Mouse (Mus musculus): Measurements from ENCODE around the gene Tescl. TPM values are rescaled to one million over a fixed set of nuclear protein-coding genes. Genes with fewer than 3 reads are reported as not detected.

Tescl gene
- not detected for total RNA-seq (2021)

GRCm38 (mm10) chr7:24333304-24333986, at the start of gene Tescl:
Tescl (minus strand) TSS chr7:24333936.
- peak in 1 of 2 experiments; percentile 37 for DNase-seq (ENCODE audit: extremely low spot score in 1 of 2, low spot score in 2 of 2)
- intact Hi-C loops (cut with DNase I): loop anchor here (10.0 kb wide), 1 partner anchor 141 kb away; no protein-coding TSS in a partner anchor

- DNase-seq (ENCODE audit: extremely low spot score in 1 of 2, low spot score in 2 of 2): no peak
- intact Hi-C loops (cut with DNase I): loop anchor here (5.0 kb wide), 1 partner anchor 41 kb away; no protein-coding TSS in a partner anchor
Observed at GRCm38 (mm10) chr7:24382730-24383372, 49.1 kb upstream of the Tescl start.

GRCm38 (mm10) chr7:24380370-24380769, 46.6 kb upstream of the Tescl start:
- no peak for DNase-seq (ENCODE audit: extremely low spot score in 1 of 2, low spot score in 2 of 2)
- intact Hi-C loops (cut with DNase I): loop anchor here (5.0 kb wide), 1 partner anchor 38 kb away; no protein-coding TSS in a partner anchor

- intact Hi-C loops (cut with DNase I): loop anchor here (5.0 kb wide), 1 partner anchor 38 kb away; no protein-coding TSS in a partner anchor
Observed at GRCm38 (mm10) chr7:24379934-24380333, 46.2 kb upstream of the Tescl start.

GRCm38 (mm10) chr7:24378049-24378701, 44.4 kb upstream of the Tescl start:
- intact Hi-C loops (cut with DNase I): no loop called here
- no peak for DNase-seq (ENCODE audit: extremely low spot score in 1 of 2, low spot score in 2 of 2)

More at GRCm38 (mm10) chr7:24379934-24380333, 46.2 kb upstream of the Tescl start:
- no peak for DNase-seq (ENCODE audit: extremely low spot score in 1 of 2, low spot score in 2 of 2)

- peak in 1 of 2 experiments; percentile 59 for DNase-seq (ENCODE audit: extremely low spot score in 1 of 2, low spot score in 2 of 2)
- intact Hi-C loops (cut with DNase I): no loop called here
Observed at GRCm38 (mm10) chr7:24377091-24377865, 43.5 kb upstream of the Tescl start.

GRCm38 (mm10) chr7:24376456-24376855, 42.7 kb upstream of the Tescl start:
- intact Hi-C loops (cut with DNase I): no loop called here
- no peak for DNase-seq (ENCODE audit: extremely low spot score in 1 of 2, low spot score in 2 of 2)

- DNase-seq (ENCODE audit: extremely low spot score in 1 of 2, low spot score in 2 of 2): peak; percentile 39 to 81
- intact Hi-C loops (cut with DNase I): no loop called here
Observed at GRCm38 (mm10) chr7:24373538-24374379, 40.0 kb upstream of the Tescl start.

- intact Hi-C loops (cut with DNase I): no loop called here
- DNase-seq (ENCODE audit: extremely low spot score in 1 of 2, low spot score in 2 of 2): no peak
Observed at GRCm38 (mm10) chr7:24372786-24373185, 39.0 kb upstream of the Tescl start.

- intact Hi-C loops (cut with DNase I): no loop called here
- DNase-seq (ENCODE audit: extremely low spot score in 1 of 2, low spot score in 2 of 2): no peak
Observed at GRCm38 (mm10) chr7:24372300-24372699, 38.6 kb upstream of the Tescl start.

- intact Hi-C loops (cut with DNase I): no loop called here
- DNase-seq (ENCODE audit: extremely low spot score in 1 of 2, low spot score in 2 of 2): no peak
Observed at GRCm38 (mm10) chr7:24371809-24372145, 38.0 kb upstream of the Tescl start.

GRCm38 (mm10) chr7:24371012-24371808, 37.5 kb upstream of the Tescl start:
- intact Hi-C loops (cut with DNase I): no loop called here
- no peak for DNase-seq (ENCODE audit: extremely low spot score in 1 of 2, low spot score in 2 of 2)

- DNase-seq (ENCODE audit: extremely low spot score in 1 of 2, low spot score in 2 of 2): no peak
- intact Hi-C loops (cut with DNase I): no loop called here
Observed at GRCm38 (mm10) chr7:24369731-24370541, 36.2 kb upstream of the Tescl start, which contains the start of gene Kcnn4. Kcnn4 (plus strand) TSS chr7:24370263.

GRCm38 (mm10) chr7:24368946-24369345, 35.2 kb upstream of the Tescl start:
- no peak for DNase-seq (ENCODE audit: extremely low spot score in 1 of 2, low spot score in 2 of 2)
- intact Hi-C loops (cut with DNase I): no loop called here

- intact Hi-C loops (cut with DNase I): no loop called here
- DNase-seq (ENCODE audit: extremely low spot score in 1 of 2, low spot score in 2 of 2): no peak
Observed at GRCm38 (mm10) chr7:24368226-24368625, 34.5 kb upstream of the Tescl start.

- no peak for DNase-seq (ENCODE audit: extremely low spot score in 1 of 2, low spot score in 2 of 2)
- intact Hi-C loops (cut with DNase I): no loop called here
Observed at GRCm38 (mm10) chr7:24366716-24367632, 33.2 kb upstream of the Tescl start.

Measured in left cerebral cortex, postnatal 10 days (tissue).